13 mouse cellular contexts compared by ENCODE assay signal in the genomic region with DNA sequence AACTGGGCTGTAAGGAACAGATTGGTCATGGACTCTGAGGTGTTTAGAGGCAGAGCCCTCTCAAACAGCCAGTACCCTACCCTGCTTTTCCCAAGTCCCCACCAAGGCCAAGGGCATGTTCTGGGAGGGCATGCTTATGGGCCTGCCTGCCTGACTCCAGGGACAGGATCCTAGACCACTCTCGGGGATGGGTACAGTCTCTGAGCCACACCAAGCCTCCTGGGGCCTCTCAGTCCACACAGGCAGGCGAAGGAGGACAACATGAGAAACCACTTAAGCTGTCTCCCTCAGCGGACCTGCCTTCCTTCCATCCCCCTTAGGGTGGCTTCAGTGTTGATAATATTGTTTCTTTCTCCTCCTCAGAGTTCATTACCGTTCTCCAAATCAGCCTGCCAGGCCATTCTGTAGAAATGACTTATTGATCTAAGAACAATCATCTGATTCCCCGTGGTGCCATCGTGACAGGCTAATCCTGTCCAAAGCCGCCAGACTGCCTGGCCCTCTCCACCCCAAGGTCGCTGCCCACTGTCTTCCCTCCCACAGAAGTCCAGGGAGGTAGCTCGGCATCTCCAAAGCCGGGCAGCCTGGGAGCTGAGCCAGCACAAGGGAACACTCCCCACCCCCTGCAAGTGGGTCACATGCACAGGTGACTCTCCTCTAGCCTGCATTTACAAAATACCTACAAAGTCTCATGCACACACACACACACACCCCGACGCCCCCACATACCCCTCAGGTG. TPM values are rescaled to one million over a fixed set of nuclear protein-coding genes. Genes with fewer than 3 reads are reported as not detected.
DNase-seq lines count a peak whose midpoint lies in the region; ATAC-seq and TF ChIP-seq lines count a peak whose summit lies in the region.
"Had no signal": no experiment of that assay in that cellular context is flagged by ENCODE, and none has a peak within 500 bp of the region (broad histone marks: within the 10 kb centered on the region; RNA-seq: fewer than 3 reads in every experiment).

No protein-coding gene starts in this region.

- 75% methylated on average over 12 of the region's 12 CpGs for WGBS in kidney, embryonic 15.5 days
- WGBS in hindbrain, postnatal 0 days, result 38% methylated on average over 12 of the region's 12 CpGs
- 56% methylated on average over 12 of the region's 12 CpGs for WGBS in neural tube, embryonic 13.5 days

- H3K9me3 ChIP-seq in kidney, embryonic 15.5 days (replicated peaks), result no peaks in the 10 kb centered on the region
- H3K9me3 ChIP-seq in hindbrain, postnatal 0 days (ENCODE audit: low read length), result no peaks in the 10 kb centered on the region
- H3K9me3 ChIP-seq in neural tube, embryonic 13.5 days, result no peaks in the 10 kb centered on the region
- H3K9me3 ChIP-seq: liver, embryonic 13.5 days had no signal

- H3K4me3 ChIP-seq in kidney, embryonic 15.5 days (replicated peaks), result no peak overlapping the region
- no peak overlapping the region for H3K4me3 ChIP-seq in hindbrain, postnatal 0 days (ENCODE audit: low read length)
- H3K4me3 ChIP-seq in neural tube, embryonic 13.5 days, result no peak overlapping the region
- H3K4me3 ChIP-seq: liver, embryonic 13.5 days had no signal

- no peak overlapping the region for H3K9ac ChIP-seq in kidney, embryonic 15.5 days
- H3K9ac ChIP-seq in hindbrain, postnatal 0 days (replicated peaks; ENCODE audit: low read length), result no peak overlapping the region
- peak overlapping the region; percentile 38; the same call in 1 of the 2 replicates for H3K9ac ChIP-seq in neural tube, embryonic 13.5 days
- H3K9ac ChIP-seq: liver, embryonic 13.5 days had no signal

- no peaks in the 10 kb centered on the region for H3K27me3 ChIP-seq in kidney, embryonic 15.5 days
- no peaks in the 10 kb centered on the region for H3K27me3 ChIP-seq in hindbrain, postnatal 0 days (ENCODE audit: insufficient read depth, low read length)
- H3K27me3 ChIP-seq in neural tube, embryonic 13.5 days, result no peaks in the 10 kb centered on the region
- H3K27me3 ChIP-seq: liver, embryonic 13.5 days had no signal

- no peak for ATAC-seq in kidney, embryonic 15.5 days (replicated peaks; ENCODE audit: low FRiP score)
- ATAC-seq in hindbrain, postnatal 0 days, result no peak
- ATAC-seq in neural tube, embryonic 13.5 days (ENCODE audit: low read depth), result no peak

- no peak overlapping the region for H3K27ac ChIP-seq in kidney, embryonic 15.5 days
- H3K27ac ChIP-seq in hindbrain, postnatal 0 days, result peak overlapping the region; percentile 38; the same call in 1 of the 2 replicates
- peak overlapping the region; percentile 94 for H3K27ac ChIP-seq in neural tube, embryonic 13.5 days (replicated peaks)
- H3K27ac ChIP-seq: liver, embryonic 13.5 days; stomach, postnatal 0 days had no signal

- peaks cover 27% of the 10 kb centered on the region for H3K4me1 ChIP-seq in kidney, embryonic 15.5 days
- H3K4me1 ChIP-seq in hindbrain, postnatal 0 days (ENCODE audit: insufficient read depth, low read length), result peaks cover 26% of the 10 kb centered on the region; the same call in 1 of the 2 replicates
- H3K4me1 ChIP-seq in neural tube, embryonic 13.5 days (replicated peaks), result peaks cover 71% of the 10 kb centered on the region

- no peak overlapping the region for H3K4me2 ChIP-seq in kidney, embryonic 15.5 days
- H3K4me2 ChIP-seq in hindbrain, postnatal 0 days (ENCODE audit: low read depth, low read length), result no peak overlapping the region
- H3K4me2 ChIP-seq in neural tube, embryonic 13.5 days, result no peak overlapping the region
- H3K4me2 ChIP-seq: liver, embryonic 13.5 days had no signal

- peaks cover 20% of the 10 kb centered on the region for H3K36me3 ChIP-seq in kidney, embryonic 15.5 days
- peaks cover 13% of the 10 kb centered on the region; the same call in 1 of the 2 replicates for H3K36me3 ChIP-seq in hindbrain, postnatal 0 days (ENCODE audit: insufficient read depth, low read length)
- H3K36me3 ChIP-seq in neural tube, embryonic 13.5 days, result peaks cover 46% of the 10 kb centered on the region

- no peak for TF ChIP-seq CTCF in hindbrain, postnatal 0 days (IDR thresholded peaks at IDR 0.05; ENCODE audit: low read depth)

- DNase-seq in kidney, adult 11 months, result peak; percentile 74
- DNase-seq in cerebellum, adult 8-10 months, result peak; percentile 74
- DNase-seq in hindbrain, postnatal 0 days (ENCODE audit: low spot score), result no peak
- no peak for DNase-seq in urinary bladder, adult 18-20 months (ENCODE audit: low spot score in 2 of 2)
- DNase-seq in layer of hippocampus, postnatal 25 days (ENCODE audit: extremely low spot score in 1 of 2, low spot score in 1 of 2), result no peak
- DNase-seq: gastrocnemius, postnatal 36 days; liver, embryonic 13.5 days; right cerebral cortex, postnatal 25 days had no signal

RNA-seq across cellular contexts. Expression of a gene that starts 14.6 kb away (rescaled TPM):
- polyA plus RNA-seq in kidney, embryonic 15.5 days (2015; fragmentation: Nextera tagmentation; extraction: Ambion mirVana), result 2.4 and 2.6 TPM in 2 replicates
- total RNA-seq in hindbrain, postnatal 0 days (2014; rRNA removed), result 131 and 134 TPM in 2 replicates
- polyA plus RNA-seq in hindbrain, postnatal 0 days (2015; fragmentation: Nextera tagmentation; extraction: Ambion mirVana), result 12.2 and 13.0 TPM in 2 replicates
- 12.7 and 17.2 TPM in 2 replicates for polyA plus RNA-seq in neural tube, embryonic 13.5 days (2015; fragmentation: Nextera tagmentation; extraction: Ambion mirVana)
- total RNA-seq in layer of hippocampus, postnatal 25 days (2021), result 10 to 100 TPM; 60.7 to 62.2 TPM

RNA-seq across cellular contexts. Expression of a gene that starts 38.9 kb away (rescaled TPM):
- polyA plus RNA-seq in kidney, embryonic 15.5 days (2015; fragmentation: Nextera tagmentation; extraction: Ambion mirVana), result 0.04 TPM in 1 of 2 replicates, not detected in the other
- total RNA-seq in hindbrain, postnatal 0 days (2014; rRNA removed), result 0.10 and 0.11 TPM in 2 replicates
- 0.10 and 0.14 TPM in 2 replicates for polyA plus RNA-seq in hindbrain, postnatal 0 days (2015; fragmentation: Nextera tagmentation; extraction: Ambion mirVana)
- 0.06 and 0.13 TPM in 2 replicates for polyA plus RNA-seq in neural tube, embryonic 13.5 days (2015; fragmentation: Nextera tagmentation; extraction: Ambion mirVana)
- total RNA-seq in layer of hippocampus, postnatal 25 days (2021), result not detected
- total RNA-seq: common myeloid progenitor, adult 5-6 weeks; hematopoietic stem cell, adult 5-6 weeks had no signal
- polyA plus RNA-seq: liver, embryonic 13.5 days had no signal

RNA-seq across cellular contexts. Expression of a gene that starts 40.8 kb away (rescaled TPM):
- 0.10 TPM in 1 of 2 replicates, not detected in the other for polyA plus RNA-seq in kidney, embryonic 15.5 days (2015; fragmentation: Nextera tagmentation; extraction: Ambion mirVana)
- total RNA-seq in hindbrain, postnatal 0 days (2014; rRNA removed), result not detected in 2 replicates
- polyA plus RNA-seq in hindbrain, postnatal 0 days (2015; fragmentation: Nextera tagmentation; extraction: Ambion mirVana), result 0.35 TPM in 2 replicates
- polyA plus RNA-seq in neural tube, embryonic 13.5 days (2015; fragmentation: Nextera tagmentation; extraction: Ambion mirVana), result 0.29 TPM in 1 of 2 replicates, not detected in the other
- not detected for total RNA-seq in layer of hippocampus, postnatal 25 days (2021)
- total RNA-seq: hematopoietic stem cell, adult 5-6 weeks had no signal
- polyA plus RNA-seq: liver, embryonic 13.5 days had no signal

RNA-seq across cellular contexts. Expression of a gene that starts 55.7 kb away (rescaled TPM):
- polyA plus RNA-seq in kidney, embryonic 15.5 days (2015; fragmentation: Nextera tagmentation; extraction: Ambion mirVana), result 0.17 TPM in 1 of 2 replicates, not detected in the other
- total RNA-seq in hindbrain, postnatal 0 days (2014; rRNA removed), result 0.37 and 0.93 TPM in 2 replicates
- polyA plus RNA-seq in hindbrain, postnatal 0 days (2015; fragmentation: Nextera tagmentation; extraction: Ambion mirVana), result 0.38 and 0.73 TPM in 2 replicates
- polyA plus RNA-seq in neural tube, embryonic 13.5 days (2015; fragmentation: Nextera tagmentation; extraction: Ambion mirVana), result not detected in 2 replicates
- not detected for total RNA-seq in layer of hippocampus, postnatal 25 days (2021)
- total RNA-seq: common myeloid progenitor, adult 5-6 weeks; gastrocnemius, postnatal 36 days; hematopoietic stem cell, adult 5-6 weeks had no signal
- polyA plus RNA-seq: liver, embryonic 13.5 days had no signal

RNA-seq across cellular contexts. Expression of a gene that starts 56.1 kb away (rescaled TPM):
- 0.10 and 0.19 TPM in 2 replicates for polyA plus RNA-seq in kidney, embryonic 15.5 days (2015; fragmentation: Nextera tagmentation; extraction: Ambion mirVana)
- 0.16 TPM in 1 of 2 replicates, not detected in the other for total RNA-seq in hindbrain, postnatal 0 days (2014; rRNA removed)
- 0.05 TPM in 1 of 2 replicates, not detected in the other for polyA plus RNA-seq in hindbrain, postnatal 0 days (2015; fragmentation: Nextera tagmentation; extraction: Ambion mirVana)
- not detected in 2 replicates for polyA plus RNA-seq in neural tube, embryonic 13.5 days (2015; fragmentation: Nextera tagmentation; extraction: Ambion mirVana)
- under 1 TPM in 1 of 2 experiments, not detected in 1; 0.07 TPM for total RNA-seq in layer of hippocampus, postnatal 25 days (2021)
- total RNA-seq: common myeloid progenitor, adult 5-6 weeks; hematopoietic stem cell, adult 5-6 weeks had no signal
- polyA plus RNA-seq: liver, embryonic 13.5 days had no signal

Comparison
In these comparisons a context has a peak if more than half of its experiments do, and no peak if none do; other contexts are left out.
1. DNase-seq: peak in kidney, adult 11 months (single experiment) and cerebellum, adult 8-10 months (single experiment); none in hindbrain, postnatal 0 days (single experiment), urinary bladder, adult 18-20 months (0 of 2) and layer of hippocampus, postnatal 25 days (0 of 2).